Mouse (Mus musculus) olfactory bulb, adult 2 months (tissue): ENCODE measurements at regions not wholly inside any gene's neighbourhood (a gene's known extent, or its start where the extent isn't known, plus 50 kb on each side); places are given as distances from the start of the nearest gene placed in this dataset.

Experiments used
- CTCF ChIP-seq: fragments of 200-500 bp; IDR thresholded peaks from 2 replicates; pipeline ENCODE4 v1.5.1; 2012; ENCODE audit warnings: low read depth, mild to moderate bottlenecking, low read length, moderate library complexity; ENCODE audit not compliant: insufficient read depth
- POLR2A ChIP-seq: fragments of 200-500 bp; IDR thresholded peaks from 2 replicates; pipeline ENCODE4 v1.6.1; 2012; ENCODE audit warnings: mild to moderate bottlenecking, low read depth, low read length, moderate library complexity; ENCODE audit not compliant: insufficient read depth

GRCm38 (mm10) chr16:86882529-86882928, 471.5 kb upstream of the N6amt1 start:
- TF ChIP-seq CTCF (no peak), POLR2A (no peak)
